Mouse (Mus musculus): Measurements from ENCODE around the gene Pex13.

The Pex13 gene

GRCm38 (mm10) chr11:23665798-23666501, at the start of gene Pex13:
Gene Pex13, minus strand, starts transcription at chr11:23665959.
- peak; percentile 98 for DNase-seq (ENCODE audit: low read depth, low spot score)

GRCm38 (mm10) chr11:23712299-23712698, 46.5 kb upstream of the Pex13 start:
- no peak for DNase-seq (ENCODE audit: low read depth, low spot score)

- no peak for DNase-seq (ENCODE audit: low read depth, low spot score)
These were observed 39.0 kb upstream of the Pex13 start for GRCm38 (mm10) chr11:23704604-23705294.

DNA sequence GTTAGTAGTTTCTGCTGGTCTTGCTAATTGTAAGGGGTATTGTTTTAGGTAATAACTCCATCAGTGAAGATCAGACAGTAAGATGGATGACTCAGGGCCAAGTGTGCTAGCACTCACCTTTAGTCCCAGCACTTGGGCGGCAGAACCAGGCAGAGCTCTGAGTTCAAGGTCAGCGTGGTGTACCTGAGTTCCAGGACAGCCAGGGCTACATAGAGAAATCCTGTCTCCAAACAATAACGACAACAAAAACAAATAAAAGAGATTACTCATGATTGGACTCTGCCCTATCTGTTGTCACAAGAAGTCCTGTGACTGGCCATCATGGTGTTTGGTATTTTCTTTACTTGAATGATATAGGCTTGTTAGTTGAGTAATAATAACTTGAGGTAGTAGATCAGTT, 36.1 kb upstream of the Pex13 start:
- DNase-seq (ENCODE audit: low read depth, low spot score): no peak

DNA sequence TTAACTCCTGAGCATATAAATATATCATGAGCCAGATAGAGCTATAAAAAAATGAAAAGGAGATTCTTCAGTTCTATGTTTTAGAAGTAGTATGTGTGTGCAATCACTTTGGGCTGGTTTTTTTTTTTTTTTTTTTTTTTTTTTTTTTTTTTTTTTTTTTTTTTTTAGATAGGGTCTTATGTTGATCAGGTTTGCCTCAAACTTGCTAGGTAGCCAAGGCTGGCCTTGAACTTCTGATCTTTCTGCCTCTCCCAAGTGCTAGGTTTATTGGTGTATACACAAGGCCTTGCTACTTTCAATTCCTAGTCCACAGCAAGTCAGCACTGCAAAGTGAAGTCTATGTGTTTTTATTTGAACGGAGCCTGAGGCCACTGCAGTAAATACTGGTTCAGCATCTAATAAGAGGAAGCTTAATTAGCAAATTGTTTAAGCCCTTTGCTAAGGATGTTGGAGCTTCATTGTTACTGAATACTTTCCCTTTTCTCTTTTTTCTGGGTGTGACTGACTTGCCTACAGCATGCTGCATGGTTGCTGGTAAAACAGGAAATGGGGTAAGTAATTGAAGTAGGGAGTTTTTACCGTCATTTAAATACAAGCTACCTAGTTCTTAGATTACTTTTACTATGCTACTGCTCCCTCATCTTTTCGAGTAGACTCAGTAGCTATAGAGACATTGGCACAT, 33.8 kb upstream of the Pex13 start:
- peak; percentile 16 for DNase-seq (ENCODE audit: low read depth, low spot score)

DNA sequence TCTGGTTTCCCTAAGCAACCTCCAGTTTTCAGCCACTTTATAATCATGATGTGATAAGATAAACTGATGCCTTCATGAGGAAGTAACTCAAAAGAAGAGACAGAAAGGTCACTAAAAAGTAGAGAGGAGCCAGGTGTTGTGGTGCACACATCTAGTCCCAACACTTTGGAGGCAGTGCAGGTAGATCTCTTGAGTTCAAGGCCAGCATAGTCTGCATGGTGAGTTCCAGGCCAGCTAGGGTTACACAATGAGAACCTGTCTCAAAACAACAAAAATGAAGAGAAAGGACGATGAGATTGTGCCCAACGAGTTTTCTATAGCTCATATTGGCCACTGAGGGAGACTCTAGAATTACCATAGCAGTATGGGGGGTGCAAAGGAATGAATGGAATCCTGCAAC, 32.8 kb upstream of the Pex13 start:
- DNase-seq (ENCODE audit: low read depth, low spot score): no peak

GRCm38 (mm10) chr11:23695847-23696246, 30.1 kb upstream of the Pex13 start:
- DNase-seq (ENCODE audit: low read depth, low spot score): no peak

DNA sequence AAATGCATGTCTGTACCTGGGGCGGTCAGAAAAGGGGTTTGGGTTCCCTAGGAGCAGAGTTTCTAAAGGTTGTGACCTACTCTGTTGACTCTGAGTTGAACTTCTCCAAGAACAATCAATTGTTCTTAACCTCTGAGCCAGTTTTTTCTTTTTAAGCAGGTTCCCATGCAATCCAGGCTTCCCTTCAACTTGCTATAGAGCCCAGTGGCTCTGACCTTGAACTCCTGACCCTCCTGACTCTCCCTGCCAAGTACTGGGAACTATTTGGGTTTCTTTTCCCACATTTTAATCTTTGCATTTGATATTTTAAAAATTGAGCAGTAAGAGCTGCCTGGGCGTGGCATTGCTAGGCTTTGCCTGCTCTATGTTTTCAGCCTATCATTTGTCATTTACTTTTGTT, 27.5 kb upstream of the Pex13 start:
- no peak for DNase-seq (ENCODE audit: low read depth, low spot score)

DNA sequence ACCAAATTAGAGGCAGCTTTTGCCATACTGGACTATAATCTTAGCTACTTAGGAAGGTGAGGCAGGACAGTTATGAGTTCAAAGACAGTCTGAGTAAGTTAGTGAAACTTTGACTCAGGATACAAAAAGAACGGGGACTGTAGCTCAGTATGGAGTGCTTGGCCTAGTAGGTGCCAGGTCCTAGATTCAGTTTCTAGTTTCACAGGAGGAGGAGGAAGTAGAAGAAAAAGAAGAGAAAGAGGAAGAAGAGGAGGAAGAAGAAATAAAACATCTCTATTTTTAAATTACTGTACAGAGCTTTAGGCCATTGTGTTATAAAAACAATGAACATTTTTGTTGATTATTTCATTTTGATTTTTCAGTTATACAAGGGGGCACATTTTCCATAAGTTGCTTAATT, 22.3 kb upstream of the Pex13 start:
- DNase-seq (ENCODE audit: low read depth, low spot score): no peak

- DNase-seq (ENCODE audit: low read depth, low spot score): no peak
These were observed 20.9 kb upstream of the Pex13 start for GRCm38 (mm10) chr11:23686671-23687070.

GRCm38 (mm10) chr11:23682561-23682960, 16.8 kb upstream of the Pex13 start:
- no peak for DNase-seq (ENCODE audit: low read depth, low spot score)

DNA sequence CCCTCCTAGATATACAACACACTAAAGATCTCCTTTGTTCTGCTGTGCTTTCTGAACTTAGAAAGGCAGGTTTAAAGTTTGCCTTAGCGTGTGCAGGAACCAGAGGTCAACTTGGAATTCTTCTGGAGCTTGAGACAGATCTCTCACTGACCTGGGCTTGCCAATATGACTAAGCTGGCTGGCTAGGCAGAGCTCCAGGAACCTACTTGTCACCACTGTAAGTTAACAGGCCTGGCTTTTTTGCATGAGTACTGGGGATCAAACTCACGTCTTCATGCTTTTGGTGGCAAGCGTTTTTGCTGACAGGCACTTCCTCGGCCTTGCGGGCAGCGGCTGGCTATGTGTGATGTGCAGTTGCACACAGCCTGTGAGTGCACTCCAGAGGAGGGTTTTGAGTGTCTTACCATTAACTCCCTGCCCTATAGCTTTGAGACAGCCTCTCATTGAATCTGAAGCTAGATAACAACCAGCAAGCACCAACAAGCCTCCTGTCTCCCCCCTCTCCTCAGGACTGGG, 14.7 kb upstream of the Pex13 start:
- no peak for DNase-seq (ENCODE audit: low read depth, low spot score)

DNA sequence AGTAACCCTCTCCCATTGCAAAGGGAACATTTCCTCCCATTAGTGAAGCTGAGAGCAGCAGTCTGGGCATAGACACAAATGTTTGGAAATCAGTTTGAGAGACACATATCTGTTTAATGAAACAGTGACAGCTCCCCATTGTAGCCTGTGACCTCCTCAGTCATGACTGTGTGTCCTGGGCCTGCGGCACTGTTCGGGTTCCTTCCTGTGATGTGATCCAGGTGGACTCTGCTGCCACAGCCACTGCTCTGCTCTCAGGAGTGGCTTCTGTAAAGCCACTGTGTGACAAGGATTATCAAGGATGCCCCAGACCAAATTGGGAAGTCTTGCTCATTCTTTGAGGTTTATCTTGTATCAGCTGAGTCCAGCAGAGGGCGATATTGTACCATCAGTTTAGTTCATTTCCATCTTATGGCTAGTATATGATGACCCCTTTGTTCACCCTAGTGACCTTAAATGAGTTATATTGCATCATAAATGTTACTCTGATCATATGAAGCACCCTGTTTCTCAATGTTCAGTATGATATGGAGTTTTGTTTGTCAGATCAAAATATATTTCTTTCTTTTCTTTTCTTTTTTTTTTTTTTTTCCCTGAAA, 13.4 kb upstream of the Pex13 start:
- peak; percentile 55 for DNase-seq (ENCODE audit: low read depth, low spot score)

DNA sequence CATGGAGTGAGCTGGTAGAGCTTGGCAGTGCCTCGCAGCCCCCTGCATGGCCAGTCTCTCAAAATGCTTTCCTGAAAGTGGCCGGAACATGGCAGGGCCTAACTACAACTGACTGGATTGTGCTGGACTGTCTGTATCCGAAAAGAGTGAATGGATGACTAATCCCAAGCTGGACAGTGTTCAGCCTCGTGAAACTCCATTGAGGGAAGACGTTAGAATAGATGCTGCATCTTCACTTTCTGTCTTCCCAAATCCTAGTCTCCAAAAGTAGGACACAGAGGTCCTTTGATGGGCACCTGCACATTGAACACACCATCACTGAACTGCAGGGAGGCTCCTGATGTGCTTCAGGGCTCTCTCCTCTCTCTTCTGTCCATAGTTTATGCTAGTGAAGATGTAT, 10.3 kb upstream of the Pex13 start:
- DNase-seq (ENCODE audit: low read depth, low spot score): no peak

DNA sequence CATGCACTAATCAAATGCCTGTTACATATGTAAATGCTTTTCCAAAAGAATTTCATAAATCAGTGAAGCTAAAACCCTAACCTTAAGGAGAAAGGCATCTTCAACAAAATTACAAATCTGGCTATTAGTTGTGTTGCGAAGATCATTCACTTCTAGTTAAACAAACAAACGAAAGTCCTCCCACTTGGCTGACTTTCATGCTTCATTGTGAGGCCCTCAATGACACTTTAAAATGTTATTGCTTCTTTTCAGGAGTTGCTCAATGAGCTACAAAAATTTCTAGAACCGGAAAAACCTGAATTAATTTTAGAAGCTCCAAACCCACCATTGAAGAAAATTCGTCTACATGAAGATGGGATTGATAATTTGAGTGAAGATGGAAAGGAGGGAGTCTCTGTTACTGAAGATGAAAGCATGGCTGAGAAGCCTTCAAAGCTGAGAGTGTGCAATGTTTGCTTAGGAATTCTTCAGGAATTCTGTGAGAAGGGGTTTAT, 6.5 kb upstream of the Pex13 start:
- no peak for DNase-seq (ENCODE audit: low read depth, low spot score)

DNA sequence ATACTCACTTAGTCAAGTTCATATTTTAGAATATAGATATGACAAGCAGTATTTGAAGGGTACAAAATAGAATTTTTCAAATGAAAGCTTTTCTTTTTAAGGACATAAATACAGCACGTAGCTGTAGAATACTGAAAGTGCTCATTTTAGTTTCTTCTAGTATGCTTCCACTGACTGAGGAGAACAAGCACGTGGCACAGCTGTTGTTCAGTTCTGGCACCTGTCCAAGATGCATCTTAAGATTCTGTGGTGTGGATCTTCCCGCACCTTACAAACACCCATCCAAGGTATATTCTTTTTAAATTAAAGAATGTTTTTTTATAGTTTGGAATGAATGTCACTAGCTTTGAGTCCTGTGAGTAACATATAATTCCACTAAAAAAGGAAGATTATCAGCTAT, 1.4 kb upstream of the Pex13 start:
- DNase-seq (ENCODE audit: low read depth, low spot score): no peak

- DNase-seq (ENCODE audit: low read depth, low spot score): no peak
These were observed 767 bp upstream of the Pex13 start for GRCm38 (mm10) chr11:23666526-23666925.

GRCm38 (mm10) chr11:23665311-23665786, 410 bp downstream of the Pex13 start, which contains the start of gene Pus10:
Gene Pus10, plus strand, starts transcription at chr11:23665674.
- no peak for DNase-seq (ENCODE audit: low read depth, low spot score)

GRCm38 (mm10) chr11:23664232-23664631, 1.5 kb downstream of the Pex13 start:
- DNase-seq (ENCODE audit: low read depth, low spot score): no peak

GRCm38 (mm10) chr11:23657791-23658190, 8.0 kb downstream of the Pex13 start:
- no peak for DNase-seq (ENCODE audit: low read depth, low spot score)

DNA sequence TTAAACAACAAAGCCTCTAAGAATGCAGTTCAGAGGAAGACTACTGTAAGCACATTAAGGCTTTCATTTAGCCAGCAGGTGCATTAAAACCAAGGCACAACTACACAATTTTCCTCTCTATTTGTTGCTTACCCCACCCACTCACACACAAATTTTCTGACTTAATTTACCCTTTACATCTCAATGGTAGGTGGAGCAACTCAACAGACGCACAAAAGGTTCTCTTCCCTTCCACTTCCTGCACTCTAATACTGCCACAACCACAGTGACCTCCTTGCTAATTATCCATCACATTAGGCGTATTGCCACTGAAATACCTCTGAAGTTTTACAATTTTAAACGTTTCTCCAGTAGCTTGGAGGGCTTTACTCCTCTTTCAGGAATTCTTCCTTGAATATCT, 12.1 kb downstream of the Pex13 start:
- DNase-seq (ENCODE audit: low read depth, low spot score): no peak

GRCm38 (mm10) chr11:23647835-23648234, 17.9 kb downstream of the Pex13 start:
- no peak for DNase-seq (ENCODE audit: low read depth, low spot score)

Data from WW6 (cell line).